Mouse (Mus musculus) cerebral cortex, adult 2 months (tissue): Measurements from ENCODE around the gene Rnf144a.

Source experiments
- WGBS: fragments of 180-500 bp; shearing (Covaris S2); methylation state at CpG from one replicate; pipeline ENCODE4 v1.1.7; 2018; 5-methylcytosine and 5-hydroxymethylcytosine counted together

The Rnf144a gene

GRCm38 (mm10) chr12:26410443-26410842 is 4.6 kb downstream of the Rnf144a start:
- 86% methylated on average over 3 of the region's 3 CpGs for WGBS

GRCm38 (mm10) chr12:26408707-26409106 is 6.3 kb downstream of the Rnf144a start:
- 57% methylated on average over 9 of the region's 9 CpGs for WGBS

GRCm38 (mm10) chr12:26404781-26405702 is 10.0 kb downstream of the Rnf144a start:
- WGBS, result 38% methylated on average over 11 of the region's 11 CpGs

GRCm38 (mm10) chr12:26403372-26404125 is 11.5 kb downstream of the Rnf144a start:
- 66% methylated on average over 16 of the region's 16 CpGs for WGBS

- 72% methylated on average over 10 of the region's 10 CpGs for WGBS
Measured at GRCm38 (mm10) chr12:26401696-26402470, 13.2 kb downstream of the Rnf144a start.

- 64% methylated on average over 1 of the region's 1 CpGs for WGBS
Measured at GRCm38 (mm10) chr12:26401254-26401653, 13.8 kb downstream of the Rnf144a start.

- 100% methylated on average over 1 of the region's 1 CpGs for WGBS
Measured at GRCm38 (mm10) chr12:26400762-26401161, 14.3 kb downstream of the Rnf144a start.

- 54% methylated on average over 6 of the region's 6 CpGs for WGBS
Measured at GRCm38 (mm10) chr12:26399391-26399790, 15.7 kb downstream of the Rnf144a start.

GRCm38 (mm10) chr12:26398597-26398996 is 16.5 kb downstream of the Rnf144a start:
- WGBS, result 51% methylated on average over 2 of the region's 2 CpGs

GRCm38 (mm10) chr12:26394485-26395470 is 20.3 kb downstream of the Rnf144a start:
- 57% methylated on average over 13 of the region's 13 CpGs for WGBS

- WGBS, result 49% methylated on average over 5 of the region's 5 CpGs
Measured at GRCm38 (mm10) chr12:26393291-26393690, 21.8 kb downstream of the Rnf144a start.

GRCm38 (mm10) chr12:26391162-26391561 is 23.9 kb downstream of the Rnf144a start:
- WGBS, result 46% methylated on average over 1 of the region's 1 CpGs

GRCm38 (mm10) chr12:26387523-26387922 is 27.5 kb downstream of the Rnf144a start:
- 65% methylated on average over 6 of the region's 6 CpGs for WGBS

- 49% methylated on average over 9 of the region's 9 CpGs for WGBS
Measured at GRCm38 (mm10) chr12:26386947-26387346, 28.1 kb downstream of the Rnf144a start.

GRCm38 (mm10) chr12:26386189-26386588 is 28.9 kb downstream of the Rnf144a start:
- 91% methylated on average over 2 of the region's 2 CpGs for WGBS

- WGBS, result 75% methylated on average over 6 of the region's 6 CpGs
Measured at GRCm38 (mm10) chr12:26385735-26386134, 29.3 kb downstream of the Rnf144a start.

GRCm38 (mm10) chr12:26381730-26382129 is 33.3 kb downstream of the Rnf144a start:
- WGBS, result 88% methylated on average over 8 of the region's 8 CpGs

- WGBS, result 36% methylated on average over 7 of the region's 7 CpGs
Measured at GRCm38 (mm10) chr12:26379797-26380196, 35.3 kb downstream of the Rnf144a start.

GRCm38 (mm10) chr12:26377691-26378090 is 37.4 kb downstream of the Rnf144a start:
- WGBS, result 52% methylated on average over 7 of the region's 7 CpGs

GRCm38 (mm10) chr12:26376541-26377323 is 38.3 kb downstream of the Rnf144a start:
- 82% methylated on average over 8 of the region's 8 CpGs for WGBS
